Comparison of ENCODE assay signal across 8 mouse cellular contexts in the genomic region with DNA sequence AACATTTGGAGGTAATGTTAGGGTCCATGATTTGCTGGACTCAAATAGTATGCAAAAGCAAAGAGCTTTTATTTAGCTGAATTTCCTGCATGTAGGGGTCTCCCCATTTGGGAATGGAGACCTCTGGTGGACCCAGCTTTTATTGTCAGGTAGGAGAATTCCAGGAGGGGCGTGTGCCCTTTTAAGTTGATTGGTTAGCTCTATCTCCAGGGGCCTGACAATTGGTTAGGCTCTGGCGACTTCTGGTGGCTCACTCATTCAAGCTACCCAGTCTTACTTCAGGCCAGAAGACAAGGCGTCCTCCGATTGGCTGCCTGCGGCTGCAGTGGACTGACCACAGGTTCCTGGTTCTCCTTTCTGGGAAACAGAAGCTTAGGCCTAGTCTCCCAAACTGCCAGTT. TPM values are rescaled to one million over a fixed set of nuclear protein-coding genes. Genes with fewer than 3 reads are reported as not detected.
A peak's percentile ranks its signal among the peaks of the same experiment; 100 is the strongest.
DNase-seq lines count a peak whose midpoint lies in the region; ATAC-seq lines count a peak whose summit lies in the region.

No protein-coding gene starts in this region.

- H3K9ac ChIP-seq in forebrain, embryonic 11.5 days (ENCODE audit: low read length) = no peak overlapping the region
- H3K9ac ChIP-seq in kidney, embryonic 15.5 days = no peak overlapping the region

- no peaks in the 10 kb centered on the region for H3K4me1 ChIP-seq in forebrain, embryonic 11.5 days (replicated peaks; ENCODE audit: control insufficient read depth, insufficient read depth, low read length)
- H3K4me1 ChIP-seq in kidney, embryonic 15.5 days = peaks cover 10% of the 10 kb centered on the region; the same call in 1 of the 2 replicates
- H3K4me1 ChIP-seq in midbrain, embryonic 10.5 days = no peaks in the 10 kb centered on the region

- WGBS in forebrain, embryonic 11.5 days = 37% methylated on average over 5 of the region's 5 CpGs
- 45% methylated on average over 5 of the region's 5 CpGs for WGBS in kidney, embryonic 15.5 days
- 40% methylated on average over 5 of the region's 5 CpGs for WGBS in midbrain, embryonic 10.5 days

- no peaks in the 10 kb centered on the region for H3K9me3 ChIP-seq in forebrain, embryonic 11.5 days (ENCODE audit: control insufficient read depth, low read length)
- no peaks in the 10 kb centered on the region for H3K9me3 ChIP-seq in kidney, embryonic 15.5 days (replicated peaks)
- H3K9me3 ChIP-seq in midbrain, embryonic 10.5 days (replicated peaks) = no peaks in the 10 kb centered on the region

- no peak overlapping the region for H3K4me3 ChIP-seq in forebrain, embryonic 11.5 days (ENCODE audit: low read depth, low read length)
- H3K4me3 ChIP-seq in kidney, embryonic 15.5 days (replicated peaks) = no peak overlapping the region
- H3K4me3 ChIP-seq in midbrain, embryonic 10.5 days = no peak overlapping the region

- intact Hi-C loops in left cerebral cortex, postnatal 4 days (cut with DNase I) = no loop called here
- intact Hi-C loops in left cerebral cortex, postnatal 36 days (cut with DNase I) = no loop called here

- no peak overlapping the region for H3K27ac ChIP-seq in forebrain, embryonic 11.5 days (ENCODE audit: low read depth, low read length)
- peak overlapping the region; percentile 7; the same call in 1 of the 2 replicates for H3K27ac ChIP-seq in kidney, embryonic 15.5 days
- H3K27ac ChIP-seq in midbrain, embryonic 10.5 days (replicated peaks) = no peak overlapping the region

- ATAC-seq in forebrain, embryonic 11.5 days (replicated peaks; ENCODE audit: low FRiP score) = peak; percentile 36; the same call in 1 of the 2 replicates
- ATAC-seq in kidney, embryonic 15.5 days (replicated peaks; ENCODE audit: low FRiP score) = peak; percentile 80
- ATAC-seq in activated CD4-positive, CD25-positive, alpha-beta regulatory T cell, adult 4 months = no peak

- H3K27me3 ChIP-seq in forebrain, embryonic 11.5 days (ENCODE audit: control insufficient read depth, insufficient read depth, low read length) = no peaks in the 10 kb centered on the region
- H3K27me3 ChIP-seq in kidney, embryonic 15.5 days = no peaks in the 10 kb centered on the region
- no peaks in the 10 kb centered on the region for H3K27me3 ChIP-seq in midbrain, embryonic 10.5 days (ENCODE audit: low read depth, poor library complexity, severe bottlenecking)

- H3K4me2 ChIP-seq in forebrain, embryonic 11.5 days (ENCODE audit: low read depth, low read length, severe bottlenecking) = no peak overlapping the region
- no peak overlapping the region for H3K4me2 ChIP-seq in kidney, embryonic 15.5 days

- no peaks in the 10 kb centered on the region for H3K36me3 ChIP-seq in forebrain, embryonic 11.5 days (ENCODE audit: control insufficient read depth, insufficient read depth, low read length)
- no peaks in the 10 kb centered on the region for H3K36me3 ChIP-seq in kidney, embryonic 15.5 days
- no peaks in the 10 kb centered on the region for H3K36me3 ChIP-seq in midbrain, embryonic 10.5 days

- peak; percentile 24 for DNase-seq in left cerebral cortex, postnatal 4 days
- no peak for DNase-seq in left cerebral cortex, postnatal 36 days (ENCODE audit: low spot score in 2 of 2)
- peak; percentile 49 for DNase-seq in forebrain, embryonic 11.5 days (ENCODE audit: low spot score)
- peak; percentile 40 for DNase-seq in midbrain, embryonic 10.5 days (ENCODE audit: low spot score)
- DNase-seq in spleen, adult 18-20 months = no peak
- DNase-seq in cerebellum, postnatal 36 days = no peak

RNA-seq across cellular contexts. Expression of gene Dcaf17, which starts 28.3 kb away (rescaled TPM):
- 10 to 100 TPM; 22.7 to 24.8 TPM for total RNA-seq in left cerebral cortex, postnatal 4 days (2021)
- total RNA-seq in left cerebral cortex, postnatal 36 days (2021) = 10 to 100 TPM; 12.8 TPM
- polyA plus RNA-seq in forebrain, embryonic 11.5 days (2014; fragmentation: Nextera tagmentation; extraction: Ambion mirVana) = 38.2 and 43.6 TPM in 2 replicates
- 33.2 and 35.8 TPM in 2 replicates for polyA plus RNA-seq in kidney, embryonic 15.5 days (2015; fragmentation: Nextera tagmentation; extraction: Ambion mirVana)
- polyA plus RNA-seq in midbrain, embryonic 10.5 days (2016; fragmentation: Nextera tagmentation; extraction: Ambion mirVana) = 43.3 and 46.2 TPM in 2 replicates
- polyA plus RNA-seq in activated CD4-positive, CD25-positive, alpha-beta regulatory T cell, adult 4 months (2017; shearing (Covaris generic)) = 10 to 100 TPM; 22.1 to 22.4 TPM

RNA-seq across cellular contexts. Expression of gene Mettl8, which starts 28.6 kb away (rescaled TPM):
- 10 to 100 TPM; 14.8 to 15.5 TPM for total RNA-seq in left cerebral cortex, postnatal 4 days (2021)
- total RNA-seq in left cerebral cortex, postnatal 36 days (2021) = 10 to 100 TPM; 14.0 to 16.4 TPM
- polyA plus RNA-seq in forebrain, embryonic 11.5 days (2014; fragmentation: Nextera tagmentation; extraction: Ambion mirVana) = 19.8 and 24.3 TPM in 2 replicates
- 17.5 and 19.5 TPM in 2 replicates for polyA plus RNA-seq in kidney, embryonic 15.5 days (2015; fragmentation: Nextera tagmentation; extraction: Ambion mirVana)
- polyA plus RNA-seq in midbrain, embryonic 10.5 days (2016; fragmentation: Nextera tagmentation; extraction: Ambion mirVana) = 20.6 and 21.6 TPM in 2 replicates
- 10 to 100 TPM; 11.7 to 15.1 TPM for polyA plus RNA-seq in activated CD4-positive, CD25-positive, alpha-beta regulatory T cell, adult 4 months (2017; shearing (Covaris generic))

Comparison
In these comparisons a context has a peak if more than half of its experiments do, and no peak if none do; other contexts are left out.
1. DNase-seq: peak in left cerebral cortex, postnatal 4 days (single experiment), forebrain, embryonic 11.5 days (single experiment) and midbrain, embryonic 10.5 days (single experiment); none in left cerebral cortex, postnatal 36 days (0 of 2), spleen, adult 18-20 months (0 of 2) and cerebellum, postnatal 36 days (0 of 2).